Mouse (Mus musculus): ENCODE data around the gene Cnot10. TPM values are rescaled to one million over a fixed set of nuclear protein-coding genes. Genes with fewer than 3 reads are reported as not detected.

Cnot10 gene
- polyA plus RNA-seq, 1 experiment from 2014 or later, result 54.2 TPM

DNA sequence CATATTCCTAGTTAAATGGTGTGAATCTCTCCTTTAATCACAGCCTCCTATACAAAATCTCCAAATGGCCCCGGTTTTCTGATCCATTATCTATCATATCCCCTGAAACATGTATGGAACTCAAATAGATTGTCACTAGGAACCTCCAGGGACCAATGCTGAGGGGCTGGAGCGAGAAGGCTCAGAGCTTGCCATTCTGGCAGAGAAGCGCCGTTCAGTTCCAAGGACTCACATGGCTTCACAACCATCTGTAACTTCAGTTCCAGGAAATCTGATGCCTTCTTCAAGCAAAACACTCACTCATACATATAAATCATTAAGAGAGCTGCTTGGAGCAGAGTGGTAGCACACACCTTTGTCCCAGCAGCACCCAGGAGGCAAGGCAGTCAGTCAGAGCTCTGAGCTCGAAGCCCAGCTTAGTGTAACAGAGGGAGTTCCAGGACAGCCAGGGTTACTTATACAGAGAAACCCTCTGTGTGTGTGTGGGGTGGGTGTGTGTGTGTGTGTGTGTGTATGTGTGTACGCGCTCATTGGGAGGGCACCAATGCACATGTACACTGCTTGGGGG is 100.9 kb downstream of the Cnot10 start:
- H3K27me3 ChIP-seq (replicated peaks), result no peaks in the 10 kb centered on the region
- 54% methylated on average over 7 of the region's 7 CpGs for WGBS
- no peak overlapping the region for H3K4me3 ChIP-seq (replicated peaks)
- no peak overlapping the region for H3K4me2 ChIP-seq
- H3K9ac ChIP-seq (replicated peaks), result no peak overlapping the region
- H3K27ac ChIP-seq (replicated peaks), result no peak overlapping the region
- ATAC-seq (ENCODE audit: low FRiP score), result no peak
- peaks cover 1% of the 10 kb centered on the region for H3K4me1 ChIP-seq
- H3K9me3 ChIP-seq (replicated peaks), result no peaks in the 10 kb centered on the region
- no peaks in the 10 kb centered on the region for H3K36me3 ChIP-seq

DNA sequence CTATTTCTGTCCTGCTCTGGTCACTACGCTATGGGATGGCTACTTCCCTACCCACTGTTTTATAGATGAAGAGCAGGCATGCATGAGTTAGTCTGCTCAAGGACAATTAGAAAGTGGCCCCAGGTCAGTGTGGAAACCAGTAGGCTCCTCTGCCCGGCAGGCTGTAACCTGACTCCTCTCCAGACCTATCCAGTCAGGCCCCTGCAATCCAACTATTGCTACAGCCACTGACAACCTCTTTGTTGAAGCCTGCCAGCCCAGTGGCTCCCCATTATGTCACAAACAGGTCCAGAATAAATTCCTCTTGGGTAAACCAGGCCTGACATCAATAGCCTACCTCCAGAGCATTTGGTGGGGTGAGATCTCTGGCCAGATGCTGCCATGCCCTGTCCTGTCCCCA is 103.4 kb downstream of the Cnot10 start:
- no peak overlapping the region for H3K4me2 ChIP-seq
- ATAC-seq (ENCODE audit: low FRiP score), result no peak
- H3K9ac ChIP-seq (replicated peaks), result no peak overlapping the region
- H3K9me3 ChIP-seq (replicated peaks), result no peaks in the 10 kb centered on the region
- peaks cover under 1% of the 10 kb centered on the region; the same call in 1 of the 2 replicates for H3K4me1 ChIP-seq
- no peak overlapping the region for H3K27ac ChIP-seq (replicated peaks)
- H3K27me3 ChIP-seq (replicated peaks), result no peaks in the 10 kb centered on the region
- H3K4me3 ChIP-seq (replicated peaks), result no peak overlapping the region
- 29% methylated on average over 2 of the region's 2 CpGs for WGBS
- no peaks in the 10 kb centered on the region for H3K36me3 ChIP-seq

Other genes with a start within 250 kb of the Cnot10 start
- gene Crtap, start 249.5 kb downstream of the Cnot10 start, polyA plus RNA-seq (2015; fragmentation: Nextera tagmentation; extraction: Ambion mirVana), result 34.0 and 42.8 TPM in 2 replicates
- 30.9 and 38.2 TPM in 2 replicates for gene Glb1, start 239.1 kb downstream of the Cnot10 start, polyA plus RNA-seq (2015; fragmentation: Nextera tagmentation; extraction: Ambion mirVana)
- 8.8 and 11.8 TPM in 2 replicates for gene Tmppe, start 239.1 kb downstream of the Cnot10 start, polyA plus RNA-seq (2015; fragmentation: Nextera tagmentation; extraction: Ambion mirVana)
- 0.84 TPM in 1 of 2 replicates, not detected in the other for gene Ccr4, start 135.3 kb downstream of the Cnot10 start, polyA plus RNA-seq (2015; fragmentation: Nextera tagmentation; extraction: Ambion mirVana)
- gene C130032M10Rik, start 124.5 kb downstream of the Cnot10 start, polyA plus RNA-seq (2015; fragmentation: Nextera tagmentation; extraction: Ambion mirVana), result not detected in 2 replicates
- gene Trim71, start 75.8 kb downstream of the Cnot10 start, polyA plus RNA-seq (2015; fragmentation: Nextera tagmentation; extraction: Ambion mirVana), result 0.35 and 0.54 TPM in 2 replicates
- 124 and 140 TPM in 2 replicates for gene Dync1li1, start 48.6 kb upstream of the Cnot10 start, polyA plus RNA-seq (2015; fragmentation: Nextera tagmentation; extraction: Ambion mirVana)
- gene Cmtm6, start 90.9 kb upstream of the Cnot10 start, polyA plus RNA-seq (2015; fragmentation: Nextera tagmentation; extraction: Ambion mirVana), result 17.9 and 29.2 TPM in 2 replicates
- gene Cmtm7, start 141.7 kb upstream of the Cnot10 start, polyA plus RNA-seq (2015; fragmentation: Nextera tagmentation; extraction: Ambion mirVana), result 13.0 and 71.4 TPM in 2 replicates
- gene Cmtm8, start 204.0 kb upstream of the Cnot10 start, polyA plus RNA-seq (2015; fragmentation: Nextera tagmentation; extraction: Ambion mirVana), result 10.9 and 13.4 TPM in 2 replicates